Mouse (Mus musculus) cerebellum, postnatal 14 days (tissue): ENCODE measurements around the gene Hmcn1.

Experiments used
- DNase-seq, 2 experiments: peaks; one replicate each; pipeline ENCODE4 v3.0.0; 2021; ENCODE audit warnings: mixed read lengths in 2 of 2

Hmcn1 gene

DNA sequence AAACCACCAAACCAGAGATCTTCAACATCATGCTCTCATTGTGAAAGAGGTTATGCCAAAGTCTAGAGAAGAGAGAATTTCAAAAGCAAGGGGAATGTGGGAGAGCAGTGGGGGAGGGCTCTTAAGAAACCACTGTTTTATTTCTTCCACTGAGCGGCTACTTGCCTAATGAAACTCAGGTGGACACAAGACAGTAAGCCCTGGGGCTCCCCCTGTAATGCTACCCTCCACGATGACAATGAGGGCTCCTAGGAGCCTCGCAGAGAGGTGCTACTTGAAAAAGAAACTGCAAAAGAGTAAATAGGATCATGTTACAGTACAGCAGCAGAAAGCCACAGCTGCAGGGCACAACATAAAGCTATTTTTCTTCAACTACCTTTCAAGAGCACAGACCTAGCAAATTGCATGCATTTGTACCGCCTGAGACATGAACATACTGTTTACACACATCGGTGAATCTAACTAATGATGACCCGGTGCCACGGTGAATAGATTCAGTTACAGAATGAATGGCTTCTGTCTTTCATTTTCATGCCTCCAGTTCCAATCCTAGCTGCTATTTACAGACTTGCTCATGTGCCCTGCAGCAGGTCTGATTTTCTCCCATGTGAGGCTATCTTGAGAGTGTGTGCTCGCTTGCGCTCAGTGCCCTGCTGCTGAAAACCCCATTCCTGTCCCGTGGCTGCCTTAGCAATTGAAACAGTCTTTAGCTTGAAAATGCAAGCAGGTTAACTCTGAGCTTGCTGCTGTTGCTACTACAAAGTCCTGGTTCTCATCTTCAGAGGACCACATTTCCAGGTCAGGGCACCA, 1.3 kb downstream of the Hmcn1 start:
- DNase-seq, result no peak

DNA sequence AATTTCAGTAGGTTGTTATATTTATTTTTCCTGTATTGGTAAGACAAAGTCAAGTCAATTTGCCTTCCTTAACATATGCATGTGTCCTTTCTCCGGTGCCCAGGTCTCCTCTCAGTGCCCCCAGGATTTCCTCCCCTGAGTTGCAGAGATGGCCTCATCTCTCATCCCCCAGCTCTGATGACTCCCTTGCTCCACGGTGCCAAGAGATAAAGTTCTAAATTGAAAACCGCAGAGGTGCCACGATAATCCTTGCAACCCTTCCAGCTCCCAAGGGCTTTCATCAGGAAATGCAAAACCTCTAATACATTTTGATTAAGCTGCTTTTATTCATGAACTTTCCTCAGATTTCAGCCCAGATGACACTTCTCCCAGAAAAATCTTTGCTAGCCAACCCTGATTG, 8.3 kb downstream of the Hmcn1 start:
- no peak for DNase-seq

DNA sequence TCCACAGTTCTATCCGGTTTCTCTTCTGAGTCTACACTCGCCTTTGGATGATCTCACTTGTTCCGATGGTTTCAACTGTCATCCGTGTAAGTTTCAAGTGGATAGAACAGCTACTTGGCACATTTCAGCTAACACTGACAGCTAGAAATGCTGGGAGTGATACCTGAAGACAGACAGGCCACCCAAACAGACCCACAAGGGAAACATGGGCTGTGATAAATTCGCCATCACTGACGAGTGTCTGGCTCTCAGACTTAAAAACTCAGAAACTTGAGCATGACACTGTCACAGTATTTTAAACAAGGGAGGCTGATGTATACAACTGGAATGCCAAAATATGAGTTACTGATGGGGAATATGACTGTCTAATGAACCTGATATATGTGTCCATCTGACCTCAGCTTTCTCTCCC, 9.1 kb downstream of the Hmcn1 start:
- no peak for DNase-seq

DNA sequence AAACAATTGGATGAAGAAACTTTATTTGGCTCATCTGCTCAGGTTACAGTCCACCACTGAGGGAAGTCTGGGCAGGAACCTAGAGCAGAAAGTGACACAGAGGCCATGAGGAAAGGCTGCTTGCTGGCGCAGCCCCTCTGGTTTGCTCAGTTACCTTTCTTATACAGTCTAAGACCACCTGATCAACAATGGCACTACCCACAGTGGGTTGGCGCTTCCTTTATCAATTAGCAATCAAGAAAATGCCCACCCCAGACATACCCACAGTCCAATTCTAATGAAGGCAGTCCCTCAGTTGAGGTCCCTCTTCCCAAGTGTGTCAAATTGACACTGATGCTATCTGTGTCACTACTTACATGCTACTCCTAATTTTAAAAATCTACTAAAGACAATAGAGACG, 14.6 kb downstream of the Hmcn1 start:
- no peak for DNase-seq

DNA sequence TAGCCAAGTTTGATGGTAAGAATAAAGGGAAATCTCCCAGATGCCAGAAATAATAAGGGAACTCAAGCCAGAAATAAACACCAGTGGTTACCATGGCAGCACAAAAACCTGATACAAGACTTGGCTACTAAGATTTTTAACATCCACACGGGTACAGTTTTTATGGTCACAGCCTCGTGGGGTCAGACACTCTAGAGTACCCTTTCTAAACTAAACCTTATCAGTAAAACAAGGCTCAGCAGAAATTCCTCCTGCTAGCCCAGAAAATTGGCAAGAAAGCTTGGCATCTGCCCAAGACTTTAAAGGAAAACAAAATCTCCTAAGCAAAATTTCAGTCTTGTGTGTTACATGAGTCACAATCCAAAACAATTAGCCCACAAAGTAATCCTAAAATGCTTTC, 17.0 kb downstream of the Hmcn1 start:
- peak in 1 of 2 experiments; percentile 24 for DNase-seq

DNA sequence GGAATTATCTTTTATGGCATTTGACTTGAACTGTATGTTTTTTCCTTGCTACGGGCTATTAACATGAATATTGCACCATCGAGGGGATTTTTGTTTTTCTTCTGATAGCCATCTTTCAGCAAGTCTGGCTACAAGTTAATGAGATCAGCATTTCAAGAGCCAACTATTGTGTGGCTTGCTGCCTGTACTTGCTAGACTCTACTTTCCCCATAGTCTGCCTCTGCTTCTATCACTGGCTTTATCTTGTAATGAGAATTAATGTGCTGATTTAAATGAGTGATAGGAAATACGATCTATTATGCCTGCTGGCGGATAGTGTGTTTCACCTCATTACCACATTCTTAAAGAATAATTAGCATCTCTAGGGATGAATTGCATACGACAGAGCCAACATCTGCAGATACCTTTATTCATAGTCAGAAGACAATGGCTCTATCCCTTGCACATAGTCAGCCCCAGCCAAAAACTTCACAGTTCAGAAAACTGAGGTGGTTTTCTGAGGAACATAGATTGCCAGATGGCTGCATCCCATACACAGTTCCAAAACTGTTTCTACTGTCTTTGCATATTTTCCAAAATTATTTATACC, 33.7 kb downstream of the Hmcn1 start:
- no peak for DNase-seq

DNA sequence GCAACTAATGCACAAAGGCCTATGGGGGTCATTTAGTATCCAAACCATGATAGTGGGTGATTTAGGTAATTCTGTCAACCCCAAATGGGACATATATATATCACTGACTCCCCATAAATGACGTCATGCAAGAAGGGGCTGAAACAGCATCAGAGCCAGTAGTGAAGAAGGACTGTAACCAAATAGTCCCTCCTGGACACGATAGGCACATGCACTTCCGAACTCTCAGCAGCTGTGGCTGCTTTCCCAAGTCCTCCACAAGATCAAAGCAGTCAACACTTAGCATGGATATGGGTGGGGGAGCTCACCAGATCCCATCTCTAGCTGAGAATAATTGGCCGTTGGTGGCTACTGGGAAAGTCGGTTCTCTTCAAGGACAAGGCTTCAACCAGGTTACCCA, 42.2 kb downstream of the Hmcn1 start:
- DNase-seq, result no peak

DNA sequence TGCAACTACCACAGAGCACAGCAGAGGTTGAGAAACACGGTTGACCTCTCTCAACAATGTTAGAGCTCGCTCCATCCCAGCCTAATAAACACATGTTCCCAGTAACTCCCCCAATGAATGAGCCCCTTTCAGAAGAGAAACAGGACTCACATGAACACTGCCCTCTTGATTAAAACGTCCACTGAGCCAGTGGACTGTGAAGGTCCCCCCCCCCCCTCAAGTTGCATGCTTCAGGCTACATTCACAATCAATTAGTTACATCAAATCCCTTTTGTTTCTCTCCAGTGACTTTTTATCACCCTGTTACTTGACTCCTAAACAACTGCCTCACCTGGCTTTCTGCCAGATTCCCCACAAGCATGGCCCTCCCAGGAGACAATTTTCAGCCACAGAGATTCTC, 43.2 kb downstream of the Hmcn1 start:
- DNase-seq, result no peak

DNA sequence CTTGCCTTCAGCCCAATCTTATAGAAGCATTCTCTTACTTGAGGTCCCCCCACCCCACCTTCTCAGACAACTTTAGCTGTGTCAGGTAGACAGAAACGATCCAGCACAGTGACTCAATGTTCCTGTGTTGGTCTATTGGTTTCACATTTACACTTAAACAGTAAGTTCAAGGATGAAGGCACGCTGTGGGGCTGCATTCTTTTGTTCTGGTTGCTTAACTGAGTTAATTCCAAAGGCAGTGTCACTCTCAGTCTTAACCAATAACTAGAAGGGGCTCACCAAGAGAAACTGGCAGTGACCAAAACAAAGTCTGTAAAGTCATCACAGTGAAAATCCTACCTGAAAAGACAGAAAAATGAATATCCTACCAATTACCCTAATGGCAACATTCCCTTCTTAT, 44.3 kb downstream of the Hmcn1 start:
- no peak for DNase-seq

DNA sequence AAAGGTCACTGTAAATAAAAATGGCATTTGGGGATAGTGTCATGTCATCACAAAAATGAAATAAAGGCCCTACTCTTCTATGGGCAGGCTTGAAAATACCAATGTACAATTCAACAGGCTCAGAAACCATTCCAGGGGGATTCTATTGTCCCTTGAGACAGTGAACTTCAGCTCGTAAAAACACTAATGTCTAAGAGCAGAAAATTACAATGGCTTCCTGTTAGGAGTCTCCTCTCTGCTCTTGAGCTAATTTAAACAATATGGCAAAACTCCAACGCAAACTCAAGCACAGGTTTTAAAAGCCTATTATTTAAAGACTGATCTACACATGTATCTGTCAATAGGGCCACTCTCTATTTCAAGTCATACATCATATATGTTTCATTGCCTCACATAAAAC, 49.6 kb downstream of the Hmcn1 start:
- no peak for DNase-seq

DNA sequence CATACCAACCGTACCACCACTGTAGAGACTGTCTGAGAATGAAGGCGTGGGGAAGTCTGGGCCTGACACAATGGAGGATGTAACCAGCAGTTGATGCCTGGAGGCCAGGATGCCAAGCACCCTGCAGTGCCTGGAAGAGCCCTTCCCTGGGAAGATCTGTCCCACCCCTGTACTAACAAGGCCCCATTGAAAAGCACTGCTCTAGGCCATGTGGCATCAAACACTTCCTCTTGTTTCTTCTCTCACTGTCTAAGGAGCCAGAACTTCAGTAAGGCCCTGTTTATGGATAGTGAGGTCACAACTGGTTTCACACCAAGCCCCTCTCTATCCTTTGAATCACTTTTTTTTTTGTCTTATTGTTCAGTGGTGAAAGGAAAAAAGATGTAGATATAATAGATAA, 51.1 kb downstream of the Hmcn1 start:
- no peak for DNase-seq

DNA sequence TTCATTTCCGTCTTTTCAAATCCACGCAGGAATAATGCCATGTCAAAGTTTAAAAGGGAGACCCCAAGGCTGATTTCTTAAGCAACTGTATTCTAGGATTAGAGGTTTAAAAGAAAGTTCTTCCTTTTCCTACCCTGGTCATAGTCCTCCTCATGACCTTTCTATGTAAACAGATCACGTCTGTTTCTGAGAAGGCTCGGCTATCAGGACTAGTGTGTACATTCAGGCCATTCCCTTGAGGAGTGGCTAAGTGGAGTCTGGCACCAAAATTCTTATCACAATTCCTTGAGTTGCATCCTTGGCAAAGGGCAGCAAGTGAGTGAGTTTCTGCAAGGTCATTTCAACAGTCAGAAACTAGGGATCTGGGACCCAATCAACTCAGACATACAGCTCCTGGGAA, 56.4 kb downstream of the Hmcn1 start:
- DNase-seq, result no peak

DNA sequence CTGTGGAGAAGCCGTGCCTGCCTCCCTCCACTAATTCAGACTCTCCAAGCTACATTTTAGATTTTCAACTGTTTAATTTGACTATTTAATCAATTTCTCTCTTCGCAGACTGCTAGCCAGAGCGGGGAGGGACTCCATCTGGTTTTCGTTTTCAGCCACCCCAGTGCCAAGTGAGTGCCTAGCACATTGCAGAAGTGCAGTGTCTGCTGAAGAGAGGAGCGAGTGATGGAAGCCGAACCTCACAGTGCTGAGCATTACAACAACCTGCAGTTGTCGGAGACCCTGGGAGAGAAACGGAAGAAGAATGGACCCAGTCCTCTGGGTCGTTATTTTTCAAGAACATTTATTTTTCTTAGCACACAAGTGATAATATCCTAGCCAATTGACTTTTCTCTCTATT, 59.6 kb downstream of the Hmcn1 start:
- DNase-seq, result peak; percentile 26 to 57

DNA sequence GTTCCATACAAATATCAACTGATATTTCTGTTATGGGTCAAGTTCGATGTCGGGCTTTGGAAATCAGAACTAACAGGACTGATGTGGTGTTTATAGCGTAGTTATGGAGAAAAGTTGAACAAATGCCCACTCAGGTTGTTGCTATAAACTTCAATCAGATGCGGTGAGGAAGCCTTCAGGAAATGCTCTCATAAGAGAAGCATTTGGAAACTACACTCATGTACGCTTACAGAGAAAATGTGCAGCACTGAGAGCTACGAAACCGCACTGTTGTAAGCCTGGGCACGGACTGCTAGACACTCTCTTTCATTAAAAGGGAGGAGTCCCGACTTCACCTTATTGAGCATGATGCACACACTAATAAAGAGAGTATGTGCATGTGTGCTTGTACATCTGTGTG, 72.4 kb downstream of the Hmcn1 start:
- DNase-seq, result no peak

DNA sequence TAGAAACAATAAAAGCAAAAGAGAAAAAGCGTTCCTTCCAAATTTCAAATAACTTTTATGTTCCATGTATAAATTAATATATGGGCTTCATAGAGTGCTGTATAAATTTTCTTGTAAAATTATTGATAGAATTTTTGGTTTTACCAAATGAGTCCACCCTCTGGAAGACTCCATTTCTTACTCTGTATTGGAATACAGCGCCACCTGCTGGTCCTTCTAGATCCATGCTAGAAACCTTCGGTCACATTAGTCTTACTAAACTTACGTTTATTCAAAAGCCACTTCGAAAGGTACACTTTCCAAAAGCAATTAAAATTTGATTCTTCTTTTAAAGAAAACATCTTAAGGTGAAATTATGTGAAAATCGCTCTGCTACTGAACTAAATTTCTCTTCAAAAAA, 73.0 kb downstream of the Hmcn1 start:
- DNase-seq, result peak; percentile 83 to 88

DNA sequence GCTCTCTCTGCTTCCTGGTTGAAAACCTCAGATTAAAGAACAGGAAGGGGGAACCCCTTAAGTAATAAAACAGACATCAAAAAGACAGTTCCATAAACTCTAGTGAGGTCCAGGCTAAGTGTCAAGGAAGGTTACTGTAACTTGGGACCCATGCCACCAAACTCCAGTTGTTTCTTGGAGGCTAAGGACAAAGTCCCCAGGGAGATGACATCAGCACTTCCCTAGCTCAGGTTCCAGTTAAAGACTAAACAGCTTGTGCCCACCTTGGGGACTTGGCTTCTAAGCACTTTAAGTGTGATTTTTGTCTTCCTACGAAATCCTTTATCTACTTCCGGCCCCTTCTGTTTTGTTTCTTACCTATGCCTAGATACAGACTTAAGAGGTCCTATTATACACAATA, 78.3 kb downstream of the Hmcn1 start:
- no peak for DNase-seq

DNA sequence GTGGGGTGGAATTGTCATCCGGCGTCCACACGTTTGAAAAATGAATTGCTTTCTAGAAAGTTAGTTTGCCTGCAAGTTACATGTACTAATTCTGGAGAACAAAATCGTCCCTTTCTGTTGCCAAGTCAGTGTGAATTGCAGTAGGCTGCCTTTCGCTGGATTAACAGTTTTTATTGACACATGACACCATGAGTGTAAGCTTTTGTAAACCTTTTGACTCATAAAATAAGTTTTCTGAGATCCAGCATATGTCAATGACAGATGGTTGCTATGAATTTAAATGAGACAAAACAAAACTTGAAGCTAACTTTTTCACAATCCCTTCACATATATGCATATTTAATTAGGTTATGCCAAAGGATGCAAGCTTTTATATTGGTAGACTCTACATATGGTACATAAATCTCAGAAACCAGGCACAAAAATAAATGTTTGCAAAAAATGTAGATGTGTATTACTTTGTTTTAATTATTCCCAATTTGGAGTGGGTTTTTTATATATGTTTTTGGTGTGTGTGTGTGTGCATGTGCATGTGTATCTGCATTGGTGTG, 79.6 kb downstream of the Hmcn1 start:
- DNase-seq, result no peak

DNA sequence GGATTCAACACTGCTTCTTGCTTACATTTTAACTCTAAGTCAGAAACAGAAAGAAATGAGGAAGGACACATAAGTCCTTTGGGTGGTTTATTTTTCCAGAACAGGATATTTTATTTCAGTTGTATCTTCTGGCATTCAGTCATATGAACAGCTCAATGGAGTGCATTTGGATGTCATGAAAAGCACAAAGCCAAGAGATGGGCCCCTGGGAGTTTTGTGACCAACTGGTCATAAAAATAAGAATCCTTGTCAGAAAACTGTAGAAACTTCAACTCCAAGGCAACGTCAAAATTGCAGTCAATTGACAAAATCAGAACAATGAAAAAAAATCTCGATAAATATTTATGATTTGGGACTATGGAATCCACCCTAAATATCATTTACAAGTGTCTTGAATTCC, 83.6 kb downstream of the Hmcn1 start:
- DNase-seq, result peak; percentile 15 to 35

DNA sequence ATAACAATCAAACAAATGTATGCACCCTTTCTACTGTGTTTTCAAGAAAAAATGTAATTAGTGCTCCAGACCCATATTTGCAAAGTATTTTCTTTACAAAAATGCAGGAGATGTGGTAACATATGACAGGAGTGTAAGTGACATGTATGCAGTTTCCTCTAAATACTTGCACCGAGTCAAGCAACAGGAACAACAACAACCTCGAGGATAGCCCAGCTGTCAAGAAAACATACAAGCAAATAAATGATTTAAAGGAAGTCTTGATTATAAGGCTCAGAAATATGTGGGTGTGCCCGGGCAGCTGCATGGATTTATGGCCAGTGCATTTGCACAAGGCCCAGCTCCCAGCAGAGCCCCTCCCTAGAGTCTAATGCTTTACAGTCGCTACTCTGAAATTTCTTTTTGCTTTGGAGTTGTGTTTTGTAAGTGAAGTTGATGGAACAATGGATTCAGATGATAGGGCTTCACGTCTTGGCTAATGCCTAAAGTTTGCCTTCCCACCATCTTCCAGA, 99.5 kb downstream of the Hmcn1 start:
- no peak for DNase-seq

DNA sequence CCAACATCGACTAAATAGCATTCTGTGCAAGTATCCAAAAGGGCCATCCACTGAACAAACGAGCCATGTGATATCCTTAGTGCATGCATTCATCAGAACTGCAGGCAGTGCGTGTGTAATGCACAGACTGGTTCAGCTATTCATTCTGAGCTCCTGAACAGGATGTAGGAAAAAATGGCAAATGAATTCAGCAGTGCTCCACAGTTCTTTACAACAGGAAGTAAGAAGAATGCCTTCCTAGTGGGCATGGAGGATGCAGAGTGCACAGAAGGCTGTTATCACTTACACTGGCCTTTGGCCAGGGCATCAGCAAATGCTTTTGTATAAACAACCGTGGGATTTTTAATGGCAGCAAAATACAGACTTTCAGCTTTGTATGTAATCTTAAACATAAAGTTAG, 103.2 kb downstream of the Hmcn1 start:
- no peak for DNase-seq

DNA sequence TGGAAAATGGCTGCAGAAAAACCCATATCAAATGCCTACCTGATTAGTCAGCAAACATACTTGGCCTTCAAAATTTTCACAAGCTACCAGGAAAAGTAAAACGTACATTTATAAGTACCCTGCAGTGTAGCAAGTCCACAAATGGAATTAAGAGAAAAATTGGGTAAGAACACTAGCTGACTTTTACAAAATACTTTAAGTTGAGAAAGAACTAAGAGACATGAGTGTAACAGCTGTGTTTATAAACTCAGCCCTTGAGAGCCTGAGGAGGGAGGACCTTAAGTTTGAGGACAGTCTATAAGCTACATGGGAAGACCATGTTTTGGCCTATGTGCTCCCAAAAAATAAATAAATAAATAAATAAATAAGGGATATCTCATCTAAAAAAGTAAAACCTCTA, 107.0 kb downstream of the Hmcn1 start:
- DNase-seq, result no peak

DNA sequence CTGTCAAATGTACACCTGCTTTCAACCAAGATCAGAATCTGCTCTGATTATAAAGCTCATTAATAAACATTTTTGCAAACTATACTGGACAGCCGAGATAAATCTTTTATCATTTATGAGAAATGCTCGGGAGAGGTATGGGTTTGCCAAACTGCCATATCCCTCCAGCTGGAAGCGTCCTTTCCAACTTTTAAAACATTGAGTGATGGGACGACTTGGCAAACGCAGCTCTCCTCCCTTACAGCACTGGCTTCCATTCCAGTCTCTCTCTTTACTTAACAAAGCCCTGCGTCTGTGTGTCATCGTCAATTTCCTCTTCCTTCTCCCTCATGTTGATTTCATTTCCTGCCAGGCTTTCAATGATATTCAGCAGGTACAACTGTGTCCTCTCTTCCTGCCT, 114.8 kb downstream of the Hmcn1 start:
- no peak for DNase-seq

DNA sequence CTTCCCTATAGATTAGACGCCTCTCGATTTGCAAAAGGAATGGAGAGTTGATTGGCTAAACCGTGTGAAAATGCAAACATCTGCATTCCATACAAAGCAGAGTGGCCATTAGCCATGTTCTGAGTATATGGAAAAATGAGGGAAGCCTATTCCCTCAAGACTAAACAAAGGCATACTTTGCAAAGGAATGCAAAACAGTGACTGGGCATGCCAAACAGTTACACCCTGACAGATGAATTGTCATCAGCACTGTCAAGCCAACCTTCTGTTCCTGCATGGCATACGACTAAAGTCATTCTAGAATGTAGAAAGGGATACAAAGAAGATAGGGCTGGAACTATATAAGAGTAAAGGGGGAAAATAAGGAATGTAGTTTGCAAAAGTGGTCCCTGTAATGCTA, 115.3 kb downstream of the Hmcn1 start:
- no peak for DNase-seq

DNA sequence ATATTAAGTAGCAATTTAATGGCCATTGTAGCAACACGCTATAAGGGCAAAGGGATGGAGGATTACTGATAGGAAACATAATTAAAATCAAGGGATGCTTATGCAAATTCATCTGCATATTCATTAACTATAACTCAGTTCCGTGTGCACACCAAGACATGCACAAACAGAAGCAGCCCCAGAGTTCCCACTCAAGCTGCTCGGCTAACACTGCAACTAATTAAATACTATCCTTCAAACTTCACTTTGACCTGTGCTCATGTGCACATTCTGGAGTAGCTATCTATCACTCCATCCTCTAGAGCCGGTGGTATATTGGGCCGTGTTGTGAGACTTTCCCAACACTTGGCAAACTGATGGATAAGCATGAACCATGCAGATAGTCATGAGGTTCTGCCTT, 119.2 kb downstream of the Hmcn1 start:
- DNase-seq, result no peak
